ENCODE assay signal across 12 mouse cellular contexts in genomic region chr16:17303521-17304245, GRCm38 (mm10). TPM values are rescaled to one million over a fixed set of nuclear protein-coding genes. Genes with fewer than 3 reads are reported as not detected.
"Had no signal": no experiment of that assay in that cellular context is flagged by ENCODE, and none has a peak within 500 bp of the region (broad histone marks: within the 10 kb centered on the region; RNA-seq: fewer than 3 reads in every experiment).

No protein-coding gene starts in this region.

- DNase-seq: kidney, adult 2 months; kidney, postnatal 4 days; layer of hippocampus, adult 9-11 months; liver; lung, adult 18-20 months; lung, postnatal 14 days; retina, postnatal 1 day; right cerebral cortex, postnatal 25 days; thymus, adult 2 months; thymus, postnatal 14 days; thymus, postnatal 4 days had no signal

RNA-seq across cellular contexts. Expression of gene Serpind1, which starts 27.5 kb away (rescaled TPM):
- total RNA-seq: megakaryocyte, adult 5-6 weeks had no signal
